Mouse (Mus musculus) bone marrow, adult 2 months (tissue): ENCODE data around the gene Lrrc7.

Source experiments
- CTCF ChIP-seq: fragments of 200-500 bp; IDR thresholded peaks from 2 replicates; pipeline ENCODE4 v1.5.1; 2011; ENCODE audit warnings: low read length, control low read depth; ENCODE audit not compliant: control insufficient read depth, insufficient read depth
- POLR2A ChIP-seq: fragments of 200-500 bp; IDR thresholded peaks from 2 replicates; pipeline ENCODE4 v1.6.1; 2011; ENCODE audit warnings: low read depth, mild to moderate bottlenecking, control low read depth, low read length, borderline replicate concordance; ENCODE audit not compliant: control insufficient read depth

DNA sequence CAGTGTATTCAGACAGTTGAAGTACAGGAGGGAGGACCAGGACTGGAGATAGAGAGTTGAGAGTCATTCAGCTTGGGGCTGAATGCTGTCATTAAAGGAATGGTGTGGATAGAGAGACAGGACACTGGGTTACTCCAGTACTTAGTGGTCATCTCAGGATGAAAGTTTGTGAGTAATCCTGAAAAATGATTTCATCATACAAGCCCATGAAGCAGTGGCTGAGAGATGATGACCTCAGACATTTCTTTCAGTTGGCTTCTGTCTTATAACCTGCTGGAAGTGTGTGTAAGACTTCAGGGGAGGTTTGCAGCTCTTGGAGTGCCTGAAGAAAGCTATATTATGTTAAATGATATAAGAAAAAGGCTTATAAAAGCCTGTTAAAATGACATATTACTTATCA is 430.8 kb downstream of the Lrrc7 start:
- TF ChIP-seq POLR2A = no peak
- TF ChIP-seq CTCF = no peak
